Mouse (Mus musculus): ENCODE data around the gene Elovl5. TPM values are rescaled to one million over a fixed set of nuclear protein-coding genes. Genes with fewer than 3 reads are reported as not detected.

Elovl5 gene
- 100 to 1,000 TPM; 167 to 168 TPM for polyA plus RNA-seq (2017; shearing (Covaris generic))

DNA sequence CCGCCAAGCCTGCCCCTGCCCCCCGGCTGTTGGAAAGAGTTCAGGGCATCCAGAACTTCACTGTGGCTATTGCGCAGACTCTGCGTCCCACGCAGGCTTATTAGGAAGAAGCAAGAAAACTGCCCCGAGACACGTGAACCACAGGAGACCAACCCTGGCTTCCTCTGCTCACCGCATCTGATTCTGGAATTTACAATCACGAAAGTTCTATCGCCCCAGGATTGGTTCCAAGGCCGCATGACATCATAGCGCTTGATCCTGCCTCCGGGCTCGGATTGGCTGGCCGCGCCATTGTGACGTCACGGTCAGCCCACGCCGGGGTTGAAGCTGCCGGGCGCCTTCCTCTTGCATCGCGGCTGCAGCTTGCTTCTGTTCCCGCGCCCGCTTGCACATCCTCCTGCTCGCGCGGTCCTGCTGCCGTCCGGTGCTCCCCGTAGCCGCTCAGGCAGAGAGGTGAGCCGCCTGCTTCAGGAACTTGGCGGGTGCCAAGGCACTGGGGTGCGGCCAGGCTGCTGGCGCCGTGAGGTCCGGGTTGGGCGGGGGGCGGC is at the start of gene Elovl5:
TSS of gene Elovl5 (plus strand) at position 291 of the 548 bp plus-strand sequence.

Other genes with a start within 250 kb of the Elovl5 start
- gene Gclc, start 162.8 kb upstream of the Elovl5 start, polyA plus RNA-seq (2017; shearing (Covaris generic)), result 10 to 100 TPM; 44.3 to 56.7 TPM
- under 1 TPM in 1 of 2 experiments, not detected in 1; 0.98 TPM for gene Gcm1, start 134.6 kb downstream of the Elovl5 start, polyA plus RNA-seq (2017; shearing (Covaris generic))
- 100 to 1,000 TPM in 1 of 2 experiments, 10 to 100 TPM in 1; 72.1 to 102 TPM for gene Fbxo9, start 191.7 kb downstream of the Elovl5 start, polyA plus RNA-seq (2017; shearing (Covaris generic))
- 10 to 100 TPM in 1 of 2 experiments, 1 to 10 TPM in 1; 8.3 to 12.2 TPM for gene Ick, start 191.8 kb downstream of the Elovl5 start, polyA plus RNA-seq (2017; shearing (Covaris generic))